Mouse (Mus musculus) MEL (cell line): Measurements from ENCODE around the gene Oprl1. TPM values are rescaled to one million over a fixed set of nuclear protein-coding genes. Genes with fewer than 3 reads are reported as not detected.

Experiments used
- DNase-seq: peaks from one replicate; pipeline ENCODE4 v3.0.0; 2011; ENCODE audit warnings: low read depth, low spot score
- H3K27ac ChIP-seq: 2 replicates; pipeline ENCODE4 v1.5.1; 2012; ENCODE audit warnings: low read depth, mild to moderate bottlenecking, control low read depth, low read length, moderate library complexity; ENCODE audit not compliant: control insufficient read depth
- H3K27me3 ChIP-seq, 2 experiments: fragments of 150-350 bp in 1 of 2; sonication (generic) in 1 of 2; 2 replicates each; pipeline ENCODE4 v1.6.1; 2012; ENCODE audit warnings: low read length in 2 of 2, mild to moderate bottlenecking in 2 of 2, improper control_type of control experiment in 1 of 2, moderate library complexity in 1 of 2; ENCODE audit not compliant: insufficient read depth in 2 of 2, control insufficient read depth in 1 of 2
- H3K36me3 ChIP-seq, 2 experiments: 2 replicates each; pipeline ENCODE4 v1.6.1; 2012 to 2014; ENCODE audit warnings: low read length in 2 of 2, improper control_type of control experiment in 1 of 2, inconsistent platforms in 1 of 2, mild to moderate bottlenecking in 1 of 2; ENCODE audit not compliant: insufficient read depth in 2 of 2, control insufficient read depth in 1 of 2
- H3K4me1 ChIP-seq, 2 experiments: fragments of 150-350 bp in 1 of 2; sonication (generic) in 1 of 2; 2 replicates each; pipeline ENCODE4 v1.6.1; 2012; ENCODE audit warnings: low read length in 2 of 2, improper control_type of control experiment in 1 of 2, mild to moderate bottlenecking in 1 of 2; ENCODE audit not compliant: insufficient read depth in 2 of 2, control insufficient read depth in 1 of 2
- H3K4me3 ChIP-seq, 2 experiments: fragments of 150-350 bp in 1 of 2; sonication (generic) in 1 of 2; 2 replicates each; pipeline ENCODE4 v1.5.1; 2012; ENCODE audit warnings: low read depth in 2 of 2, low read length in 2 of 2, mild to moderate bottlenecking in 2 of 2, moderate library complexity in 2 of 2, control low read depth in 1 of 2, improper control_type of control experiment in 1 of 2; ENCODE audit not compliant: control insufficient read depth in 1 of 2, insufficient read depth in 1 of 2
- H3K79me2 ChIP-seq: 2 replicates; pipeline ENCODE4 v1.6.1; 2012; ENCODE audit warnings: mild to moderate bottlenecking, low read length, moderate library complexity; ENCODE audit not compliant: control insufficient read depth, poor library complexity, insufficient read depth
- H3K9ac ChIP-seq: 2 replicates; pipeline ENCODE4 v1.6.1; 2012; ENCODE audit warnings: low read depth, mild to moderate bottlenecking, control low read depth, low read length, moderate library complexity; ENCODE audit not compliant: control insufficient read depth, poor library complexity, severe bottlenecking
- H3K9me3 ChIP-seq: fragments of 150-350 bp; sonication (generic); replicated peaks from 2 replicates; pipeline ENCODE4 v1.6.1; 2012; ENCODE audit warnings: mild to moderate bottlenecking, low read length, improper control_type of control experiment, moderate library complexity; ENCODE audit not compliant: insufficient read depth
- BHLHE40 ChIP-seq: IDR thresholded peaks from 2 replicates; pipeline ENCODE4 v1.6.1; 2012; ENCODE audit warnings: low read depth, mild to moderate bottlenecking, inconsistent platforms, low read length, improper control_type of control experiment, borderline replicate concordance
- CTCF ChIP-seq, 3 experiments: IDR thresholded peaks in 2 of 3; conservative IDR thresholded peaks in 1 of 3; 2 replicates each; pipeline ENCODE4 v1.5.1; 2011 to 2012; ENCODE audit warnings: low read length in 3 of 3, low read depth in 2 of 3, mild to moderate bottlenecking in 2 of 3, improper control_type of control experiment in 1 of 3, inconsistent platforms in 1 of 3, mixed read lengths in 1 of 3, moderate library complexity in 1 of 3; ENCODE audit not compliant: control insufficient read depth in 1 of 3, insufficient read depth in 1 of 3, poor library complexity in 1 of 3, severe bottlenecking in 1 of 3
- E2F4 ChIP-seq: IDR thresholded peaks from 2 replicates; pipeline ENCODE4 v1.6.1; 2011; ENCODE audit warnings: low read depth, low read length, improper control_type of control experiment, borderline replicate concordance
- ELF1 ChIP-seq: IDR thresholded peaks from 2 replicates; pipeline ENCODE4 v1.6.1; 2014; ENCODE audit warnings: low read depth, mild to moderate bottlenecking, inconsistent platforms, low read length, improper control_type of control experiment, moderate library complexity
- ETS1 ChIP-seq: IDR thresholded peaks from 2 replicates; pipeline ENCODE4 v1.6.1; 2012; ENCODE audit warnings: low read depth, mild to moderate bottlenecking, inconsistent platforms, low read length, improper control_type of control experiment, moderate library complexity
- GABPA ChIP-seq: IDR thresholded peaks from 2 replicates; pipeline ENCODE4 v1.6.1; 2012; ENCODE audit warnings: low read depth, mild to moderate bottlenecking, inconsistent platforms, low read length, improper control_type of control experiment, moderate library complexity
- HCFC1 ChIP-seq: IDR thresholded peaks from 2 replicates; pipeline ENCODE4 v1.6.1; 2012; ENCODE audit warnings: low read depth, mild to moderate bottlenecking, inconsistent platforms, low read length, improper control_type of control experiment, moderate library complexity
- JUND ChIP-seq: IDR thresholded peaks from 2 replicates; pipeline ENCODE4 v1.6.1; 2011; ENCODE audit warnings: low read depth, mild to moderate bottlenecking, improper control_type of control experiment, low read length
- MAZ ChIP-seq: IDR thresholded peaks from 2 replicates; pipeline ENCODE4 v1.6.1; 2012; ENCODE audit warnings: low read depth, mild to moderate bottlenecking, inconsistent platforms, low read length, improper control_type of control experiment
- NELFE ChIP-seq: IDR thresholded peaks from 2 replicates; pipeline ENCODE4 v1.6.1; 2011; ENCODE audit warnings: low read depth, low read length, improper control_type of control experiment
- NRF1 ChIP-seq: IDR thresholded peaks from 2 replicates; pipeline ENCODE4 v1.6.1; 2014; ENCODE audit warnings: low read depth, mild to moderate bottlenecking, inconsistent platforms, low read length, improper control_type of control experiment, moderate library complexity; ENCODE audit not compliant: poor library complexity, insufficient read depth, severe bottlenecking
- POLR2AphosphoS2 ChIP-seq: IDR thresholded peaks from 2 replicates; pipeline ENCODE4 v1.6.1; 2011; ENCODE audit warnings: low read length, improper control_type of control experiment
- POLR2AphosphoS5 ChIP-seq: IDR thresholded peaks from 2 replicates; pipeline ENCODE4 v1.6.1; 2012; ENCODE audit warnings: low read depth, borderline replicate concordance, mild to moderate bottlenecking, inconsistent platforms, low read length, moderate library complexity, mixed read lengths
- RAD21 ChIP-seq: IDR thresholded peaks from 2 replicates; pipeline ENCODE4 v1.6.1; 2011; ENCODE audit warnings: mild to moderate bottlenecking, low read depth, low read length, improper control_type of control experiment
- RCOR1 ChIP-seq: IDR thresholded peaks from 2 replicates; pipeline ENCODE4 v1.6.1; 2012; ENCODE audit warnings: low read depth, mild to moderate bottlenecking, inconsistent platforms, low read length, improper control_type of control experiment
- SIN3A ChIP-seq: IDR thresholded peaks from 2 replicates; pipeline ENCODE4 v1.6.1; 2012; ENCODE audit warnings: low read length, improper control_type of control experiment, inconsistent platforms
- TAL1 ChIP-seq: IDR thresholded peaks from 2 replicates; pipeline ENCODE4 v1.6.1; 2012; ENCODE audit warnings: mild to moderate bottlenecking, inconsistent platforms, low read length, moderate library complexity, mixed read lengths
- UBTF ChIP-seq: IDR thresholded peaks from 2 replicates; pipeline ENCODE4 v1.6.1; 2012; ENCODE audit warnings: low read depth, mild to moderate bottlenecking, inconsistent platforms, low read length, improper control_type of control experiment, moderate library complexity, borderline replicate concordance; ENCODE audit not compliant: insufficient read depth
- USF2 ChIP-seq, 2 experiments: IDR thresholded peaks; 2 replicates each; pipeline ENCODE4 v1.6.1; 2011 to 2012; ENCODE audit warnings: improper control_type of control experiment in 2 of 2, low read length in 2 of 2, borderline replicate concordance in 1 of 2, inconsistent platforms in 1 of 2, low read depth in 1 of 2, mild to moderate bottlenecking in 1 of 2; ENCODE audit not compliant: insufficient read depth in 1 of 2
- ZC3H11A ChIP-seq: IDR thresholded peaks from 2 replicates; pipeline ENCODE4 v1.6.1; 2012; ENCODE audit warnings: low read depth, mild to moderate bottlenecking, inconsistent platforms, low read length, improper control_type of control experiment
- ZKSCAN1 ChIP-seq: IDR thresholded peaks from 2 replicates; pipeline ENCODE4 v1.6.1; 2012; ENCODE audit warnings: low read depth, mild to moderate bottlenecking, inconsistent platforms, low read length, improper control_type of control experiment, moderate library complexity
- ZMIZ1 ChIP-seq: IDR thresholded peaks from 2 replicates; pipeline ENCODE4 v1.6.1; 2012; ENCODE audit warnings: low read depth, mild to moderate bottlenecking, inconsistent platforms, low read length, improper control_type of control experiment, moderate library complexity
- ZNF384 ChIP-seq: IDR thresholded peaks from 2 replicates; pipeline ENCODE4 v1.6.1; 2012; ENCODE audit warnings: low read depth, mild to moderate bottlenecking, inconsistent platforms, low read length, improper control_type of control experiment
- polyA plus RNA-seq, 2 experiments: library from polyadenylated mRNA; stranded (reverse) in 1 of 2; unstranded in 1 of 2; fragments of >175 nt in 1 of 2; fragments of >200 nt in 1 of 2; gene quantifications; 2 replicates each; pipeline versions ENCODE4 v1.2.1 to v1.2.4; 2012; ENCODE audit warnings: low replicate concordance in 2 of 2, low read depth in 1 of 2; ENCODE audit not compliant: insufficient read length in 2 of 2, insufficient read depth in 1 of 2, missing spikeins in 1 of 2
- total RNA-seq: library from RNA; depleted of rRNA; stranded (reverse); fragments of 300-350 nt; gene quantifications from 2 replicates; pipeline ENCODE4 v1.2.3, GENCODE M21; 2012

Oprl1 gene
- total and polyA plus RNA-seq, 3 experiments = 0.04 to 0.25 TPM; not detected in 1

GRCm38 (mm10) chr2:181691571-181691970 lies 23.2 kb upstream of the Oprl1 start (continued):
- peak; percentile 59 for TF ChIP-seq NELFE
- TF ChIP-seq CTCF (IDR thresholded peaks at IDR 0.05 in 2 of 3, conservative IDR thresholded peaks at IDR 0.05 in 1 of 3; ENCODE audit: control insufficient read depth in 1 of 3, insufficient read depth in 1 of 3, low read depth in 2 of 3, low read length in 3 of 3, poor library complexity in 1 of 3, severe bottlenecking in 1 of 3) = no peak
- TF ChIP-seq ELF1 = peak; percentile 80
- TF ChIP-seq RAD21 = no peak
- 0 out of 2 replicates have a peak, but pooled peaks have one; percentile 20 for TF ChIP-seq JUND
- peak; percentile 91 for TF ChIP-seq MAZ
- no peak for TF ChIP-seq USF2 (IDR thresholded peaks at IDR 0.05; ENCODE audit: borderline replicate concordance in 1 of 2, insufficient read depth in 1 of 2, low read depth in 1 of 2, low read length in 2 of 2)
- peak; percentile 56; the same call in 1 of the 2 replicates for TF ChIP-seq ETS1
- TF ChIP-seq SIN3A = peak; percentile 68
- no peak for TF ChIP-seq POLR2AphosphoS5
- no peak for TF ChIP-seq ZC3H11A
- TF ChIP-seq TAL1 = no peak
- peak; percentile 60 for TF ChIP-seq HCFC1
- TF ChIP-seq GABPA = no peak
- no peak for TF ChIP-seq ZNF384
- TF ChIP-seq NRF1 = no peak
- TF ChIP-seq RCOR1 = peak; percentile 74
- TF ChIP-seq E2F4 = no peak
- no peak for TF ChIP-seq BHLHE40
- TF ChIP-seq POLR2AphosphoS2 = peak; percentile 49; the same call in 1 of the 2 replicates
- TF ChIP-seq ZKSCAN1 = no peak
- no peak for TF ChIP-seq ZMIZ1
- TF ChIP-seq UBTF = no peak

- Histone ChIP-seq H3K4me3 (peak overlapping the region; percentile 82 to 90; a peak in 3 of 4 replicates), H3K9ac (peak overlapping the region; percentile 93)
Observed at GRCm38 (mm10) chr2:181692304-181692703, 22.5 kb upstream of the Oprl1 start.

More at GRCm38 (mm10) chr2:181692304-181692703, 22.5 kb upstream of the Oprl1 start:
- no peak for DNase-seq
- H3K27ac ChIP-seq = peak overlapping the region; percentile 57
- H3K27me3 ChIP-seq = no peaks in the 10 kb centered on the region
- H3K4me1 ChIP-seq = peaks cover 0 to 29% of the 10 kb centered on the region in 2 experiments; a peak in 3 of 4 replicates
- H3K9me3 ChIP-seq = no peaks in the 10 kb centered on the region
- H3K79me2 ChIP-seq = peaks cover 26% of the 10 kb centered on the region
- peaks cover 0 to 26% of the 10 kb centered on the region in 2 experiments; a peak in 2 of 4 replicates for H3K36me3 ChIP-seq
- TF ChIP-seq SIN3A (no peak), RCOR1 (0 out of 2 replicates have a peak, but pooled peaks have one; percentile 15), E2F4 (no peak)
